Mouse (Mus musculus) cerebellum, adult 2 months (tissue): ENCODE measurements around the gene Faf2. TPM values are rescaled to one million over a fixed set of nuclear protein-coding genes. Genes with fewer than 3 reads are reported as not detected.
"Not testable (repeated sequence)": the region's sequence is repeated elsewhere in the genome, so short reads cannot be mapped to it uniquely, and the experiment has no call there.

Experiments used
- DNase-seq, 2 experiments: peaks; one replicate each; pipeline ENCODE4 v3.0.0; 2021
- H3K27ac ChIP-seq: fragments of 200-500 bp; 2 replicates; pipeline ENCODE4 v1.5.1; 2012; ENCODE audit warnings: low read length, control low read depth, inconsistent platforms; ENCODE audit not compliant: insufficient read depth
- H3K27me3 ChIP-seq: fragments of 200-500 bp; 2 replicates; pipeline ENCODE4 v1.6.1; 2012; ENCODE audit warnings: inconsistent platforms, mild to moderate bottlenecking, low read length, moderate library complexity; ENCODE audit not compliant: control insufficient read depth, insufficient read depth
- H3K4me1 ChIP-seq: fragments of 200-500 bp; 2 replicates; pipeline ENCODE4 v1.6.1; 2011; ENCODE audit warnings: low read length; ENCODE audit not compliant: control insufficient read depth, insufficient read depth
- H3K4me3 ChIP-seq: fragments of 200-500 bp; replicated peaks from 2 replicates; pipeline ENCODE3; 2011; ENCODE audit warnings: mild to moderate bottlenecking, low read depth, low read length, control low read depth; ENCODE audit not compliant: insufficient read depth
- CTCF ChIP-seq: fragments of 200-500 bp; IDR thresholded peaks from 2 replicates; pipeline ENCODE4 v1.5.1; 2011; ENCODE audit warnings: low read depth, mild to moderate bottlenecking, control low read depth, low read length, moderate library complexity, borderline replicate concordance; ENCODE audit not compliant: insufficient read depth
- POLR2A ChIP-seq: fragments of 200-500 bp; IDR thresholded peaks from 2 replicates; pipeline ENCODE4 v1.6.1; 2011; ENCODE audit warnings: low read length, control low read depth, borderline replicate concordance; ENCODE audit not compliant: insufficient read depth
- WGBS: fragments of 180-500 bp; shearing (Covaris S2); methylation state at CpG from one replicate; pipeline ENCODE4 v1.1.7; 2018; 5-methylcytosine and 5-hydroxymethylcytosine counted together
- polyA plus RNA-seq: library from polyadenylated mRNA; depleted of rRNA; stranded (reverse); fragments of >200 nt; gene quantifications from 2 replicates; pipeline ENCODE4 v1.2.3, GENCODE M21; 2012

The Faf2 gene
- polyA plus RNA-seq, 1 experiment, result 38.3 TPM

DNA sequence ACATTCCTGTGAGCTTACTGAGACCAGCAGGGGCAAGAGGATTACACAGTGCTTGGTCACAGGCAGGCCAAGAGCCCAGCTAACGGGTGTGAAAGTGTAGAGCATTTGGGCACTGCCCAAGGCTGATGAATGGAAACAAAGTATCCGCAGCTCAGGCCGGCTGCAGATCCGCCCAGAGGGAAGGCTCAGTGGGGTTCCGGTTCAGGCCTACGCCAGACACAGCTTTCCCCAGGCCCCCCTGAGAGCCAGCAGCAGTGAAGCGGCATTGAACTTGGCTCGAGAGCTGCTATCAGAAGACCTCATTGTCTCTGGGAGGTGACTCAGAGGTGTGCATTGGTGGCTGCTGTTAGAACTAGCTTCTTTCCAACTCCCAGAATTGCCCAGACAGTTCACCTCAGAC lies 12.9 kb upstream of the Faf2 start:
- Histone ChIP-seq H3K4me3 (peak overlapping the region; percentile 62), H3K4me1 (peaks cover 28% of the 10 kb centered on the region), H3K27me3 (no peaks in the 10 kb centered on the region), H3K27ac (peak overlapping the region; percentile 87)
- TF ChIP-seq CTCF, result no peak
- no peak for TF ChIP-seq POLR2A
- under 1% methylated on average over 8 of the region's 8 CpGs for WGBS
- peak; percentile 75 to 80 for DNase-seq

DNA sequence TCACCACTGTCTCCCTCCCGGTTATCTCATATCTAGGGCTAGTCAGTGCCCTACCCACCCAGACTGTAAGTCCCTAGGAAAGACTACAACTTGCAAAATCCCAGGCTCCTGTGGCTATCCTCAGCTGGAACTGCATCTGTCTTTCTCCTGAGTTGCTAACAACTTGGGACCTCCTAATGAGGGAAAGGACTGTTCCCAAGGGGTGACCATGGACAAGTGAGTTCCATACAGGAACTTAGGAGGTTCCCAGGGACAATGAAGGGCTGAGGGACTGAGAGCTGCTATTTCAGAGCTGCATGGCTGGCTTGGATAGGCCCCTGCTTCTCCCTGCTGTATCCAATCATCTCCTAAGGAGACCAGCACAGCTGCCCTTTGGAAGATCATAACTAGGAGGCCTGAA lies 12.3 kb upstream of the Faf2 start:
- TF ChIP-seq POLR2A (no peak), CTCF (no peak)
- peak in 1 of 2 experiments; percentile 27 for DNase-seq
- peak overlapping the region; percentile 87 for H3K27ac ChIP-seq
- 4% methylated on average over 1 of the region's 1 CpGs for WGBS
- no peaks in the 10 kb centered on the region for H3K27me3 ChIP-seq
- peak overlapping the region; percentile 62 for H3K4me3 ChIP-seq
- H3K4me1 ChIP-seq, result peaks cover 28% of the 10 kb centered on the region

DNA sequence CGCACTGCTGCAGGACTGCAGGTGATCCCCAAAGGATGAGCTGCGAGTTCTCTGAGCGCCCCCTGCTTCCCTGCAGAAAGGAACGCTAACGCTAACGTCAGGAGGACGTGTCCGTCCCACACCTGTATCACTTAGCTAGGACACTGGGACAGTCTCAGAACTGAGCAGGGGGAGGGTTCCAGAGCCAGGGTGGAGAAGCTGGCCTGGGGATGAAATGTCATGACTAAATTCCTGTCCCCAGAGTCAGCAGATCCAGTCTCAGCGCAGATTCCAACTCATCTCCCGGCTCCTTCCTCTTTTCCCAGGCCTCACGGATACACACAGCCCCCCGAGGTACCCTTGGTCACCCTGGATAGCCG lies 11.0 kb upstream of the Faf2 start:
- 2% methylated on average over 13 of the region's 13 CpGs for WGBS
- peak in 1 of 2 experiments; percentile 67 for DNase-seq
- H3K27me3 ChIP-seq, result no peaks in the 10 kb centered on the region
- TF ChIP-seq POLR2A, result no peak
- no peak for TF ChIP-seq CTCF
- H3K4me3 ChIP-seq, result peak overlapping the region; percentile 89
- peak overlapping the region; percentile 97 for H3K27ac ChIP-seq
- H3K4me1 ChIP-seq, result peaks cover 20% of the 10 kb centered on the region

DNA sequence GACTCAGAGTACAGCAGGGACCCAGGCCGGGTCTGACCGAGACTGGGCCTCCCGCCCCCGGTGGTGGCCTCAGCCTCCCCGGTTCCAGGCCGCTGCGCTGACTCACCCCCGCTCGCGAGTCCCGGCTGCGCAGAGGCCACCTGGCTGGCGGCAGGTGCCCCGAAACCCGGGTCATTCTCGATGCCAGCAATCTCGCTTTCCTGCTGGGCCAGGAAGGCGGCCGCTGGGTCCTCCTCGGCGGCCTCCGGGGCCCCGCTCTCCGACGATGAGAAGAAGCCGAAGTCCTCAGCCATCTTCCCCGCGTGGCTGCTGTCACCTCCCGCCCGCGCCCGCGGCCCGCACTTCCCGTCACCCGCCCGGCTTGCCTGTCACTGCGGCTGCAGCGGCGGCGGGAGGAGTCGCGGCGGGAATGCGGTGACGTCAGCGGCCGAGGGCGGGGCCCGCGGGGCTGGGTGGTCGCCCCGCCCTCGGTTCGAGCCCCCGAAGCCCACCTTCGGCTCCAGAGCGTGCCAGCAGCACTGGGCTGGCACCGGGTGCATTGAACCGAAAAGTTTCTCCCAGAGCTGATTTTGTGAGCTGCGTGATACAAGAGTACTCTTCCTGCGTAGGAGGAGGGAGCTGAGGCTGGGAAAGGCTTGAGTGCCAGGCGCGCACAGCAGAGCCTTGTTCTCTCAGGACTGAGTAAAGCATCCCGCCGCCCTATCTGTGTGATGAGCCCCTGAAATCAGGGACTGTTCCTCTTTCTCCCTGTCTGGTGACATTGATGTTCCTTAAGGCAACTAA lies 10.4 kb upstream of the Faf2 start, which contains the start of gene Cltb:
Cltb (minus strand) TSS at position 373 of the 783 bp plus-strand sequence.
- Histone ChIP-seq H3K4me1 (peaks cover 16% of the 10 kb centered on the region), H3K27ac (peak within 1 kb of the TSS; percentile 97), H3K4me3 (peak within 1 kb of the TSS; percentile 89), H3K27me3 (no peaks in the 10 kb centered on the region)
- DNase-seq, result peak; percentile 94 to 97
- WGBS, result 1% methylated on average over 64 of the region's 66 CpGs
- no peak for TF ChIP-seq CTCF
- peak; percentile 71 for TF ChIP-seq POLR2A

DNA sequence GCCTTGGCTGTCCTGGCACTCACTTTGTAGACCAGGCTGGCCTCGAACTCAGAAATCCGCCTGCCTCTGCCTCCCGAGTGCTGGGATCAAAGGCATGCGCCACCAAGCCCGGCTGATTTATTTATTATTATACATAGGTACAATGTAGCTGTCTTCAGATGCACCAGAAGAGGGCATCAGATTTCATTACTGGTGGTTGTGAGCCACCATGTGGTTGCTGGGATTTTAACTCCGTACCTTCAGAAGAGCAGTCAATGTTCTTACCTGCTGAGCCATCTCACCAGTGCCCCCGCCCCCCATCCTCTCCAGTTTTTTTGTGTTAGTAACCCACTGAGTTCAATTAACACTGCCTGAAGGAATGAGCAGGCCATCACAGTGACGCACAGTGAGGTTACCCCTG lies 8.4 kb upstream of the Faf2 start:
- not testable (repeated sequence) for H3K4me3 ChIP-seq

DNA sequence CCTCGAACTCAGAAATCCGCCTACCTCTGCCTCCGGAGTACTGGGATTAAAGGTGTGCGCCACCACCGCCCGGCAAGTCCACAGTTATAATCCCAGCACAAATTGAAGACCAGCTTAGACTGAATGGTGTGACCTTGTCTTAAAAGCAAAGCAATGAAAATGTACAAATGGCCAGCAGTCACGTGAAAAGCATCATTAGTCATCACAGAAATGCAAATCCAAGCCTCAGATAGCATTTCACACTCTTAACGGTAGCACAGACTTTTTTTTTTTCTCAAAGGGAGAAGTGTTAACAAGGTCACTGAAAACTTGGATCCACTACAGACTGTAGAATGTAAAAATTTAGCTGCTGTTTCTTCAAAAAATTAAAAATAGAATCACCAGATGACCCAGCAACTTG lies 5.3 kb upstream of the Faf2 start:
- H3K27ac ChIP-seq, result no peak overlapping the region
- TF ChIP-seq CTCF (no peak), POLR2A (no peak)
- WGBS, result 86% methylated on average over 8 of the region's 8 CpGs

More for the DNA sequence above, 8.4 kb upstream of the Faf2 start:
- 70% methylated on average over 8 of the region's 8 CpGs for WGBS
- not testable (repeated sequence) for H3K27me3 ChIP-seq, H3K27ac ChIP-seq, H3K4me1 ChIP-seq
- peak in 1 of 2 experiments; percentile 38 for DNase-seq

DNA sequence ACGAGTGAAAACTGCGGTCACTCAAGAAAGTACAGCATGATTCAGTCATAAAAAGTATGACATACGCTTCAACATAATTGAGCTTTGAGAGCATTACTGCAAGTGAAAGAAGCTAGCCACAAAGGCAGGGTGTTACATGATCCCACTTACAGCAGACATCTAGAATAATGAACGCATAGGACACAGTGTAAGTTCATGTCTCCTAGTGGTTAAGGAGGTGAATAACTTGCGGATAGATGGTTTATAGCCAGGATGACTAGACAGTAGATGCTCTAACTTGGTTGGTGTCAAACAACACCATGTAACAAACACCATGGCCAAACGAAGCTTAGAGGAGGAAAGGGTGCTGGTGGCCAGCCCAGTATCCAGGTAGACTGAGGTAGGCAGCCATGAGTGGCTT lies 4.6 kb upstream of the Faf2 start:
- H3K4me1 ChIP-seq, result no peaks in the 10 kb centered on the region
- H3K4me3 ChIP-seq, result no peak overlapping the region
- no peak for TF ChIP-seq CTCF
- no peak for TF ChIP-seq POLR2A
- H3K27me3 ChIP-seq, result no peaks in the 10 kb centered on the region
- no peak overlapping the region for H3K27ac ChIP-seq
- WGBS, result 63% methylated on average over 6 of the region's 6 CpGs
- DNase-seq, result no peak

More for the DNA sequence above, 5.3 kb upstream of the Faf2 start:
- DNase-seq, result no peak
- no peaks in the 10 kb centered on the region for H3K27me3 ChIP-seq
- no peak overlapping the region for H3K4me3 ChIP-seq
- H3K4me1 ChIP-seq, result no peaks in the 10 kb centered on the region

DNA sequence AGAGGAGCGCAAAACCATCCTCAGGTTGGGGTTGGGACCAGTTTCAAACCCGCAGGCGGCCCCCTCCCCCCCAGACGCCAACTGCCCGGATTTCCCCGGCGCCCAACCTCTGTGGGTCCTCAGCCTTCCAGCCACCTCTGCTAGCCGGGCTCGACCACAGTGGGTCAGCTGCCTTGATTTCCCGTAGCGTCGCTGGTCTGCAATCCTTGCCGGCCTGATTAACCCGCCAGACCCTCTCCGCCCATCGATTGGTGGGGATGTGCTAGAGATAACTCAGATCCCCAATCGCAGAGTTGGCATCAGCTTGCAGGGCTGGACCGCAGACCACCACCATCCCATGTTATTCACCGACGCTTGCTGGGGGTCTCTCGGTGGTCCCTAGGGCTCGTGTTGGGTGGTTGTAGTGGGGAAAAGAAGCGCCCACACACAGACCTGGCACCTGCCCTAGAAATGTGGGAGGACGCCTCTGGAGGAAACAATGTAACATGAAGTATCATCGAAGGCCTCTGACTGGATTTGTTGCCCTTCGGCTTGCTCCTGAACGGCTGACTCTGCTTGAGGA lies 457 bp downstream of the Faf2 start:
- TF ChIP-seq CTCF, result no peak
- TF ChIP-seq POLR2A, result no peak
- Histone ChIP-seq H3K27ac (peak overlapping the region; percentile 60), H3K27me3 (no peaks in the 10 kb centered on the region), H3K4me3 (peak overlapping the region; percentile 83), H3K4me1 (peaks cover 4% of the 10 kb centered on the region)
- WGBS, result under 1% methylated on average over 27 of the region's 27 CpGs
- no peak for DNase-seq
